Mouse (Mus musculus) olfactory bulb, adult 2 months (tissue): ENCODE data around the gene Hist1h2bj. TPM values are rescaled to one million over a fixed set of nuclear protein-coding genes. Genes with fewer than 3 reads are reported as not detected.

Experiments used
- H3K27ac ChIP-seq: fragments of 200-500 bp; 2 replicates; pipeline ENCODE4 v1.5.1; 2012; ENCODE audit warnings: low read depth, low read length; ENCODE audit not compliant: insufficient read depth
- H3K4me1 ChIP-seq: fragments of 200-500 bp; 2 replicates; pipeline ENCODE4 v1.6.1; 2012; ENCODE audit warnings: low read length; ENCODE audit not compliant: control insufficient read depth, insufficient read depth
- H3K4me3 ChIP-seq: fragments of 200-500 bp; 2 replicates; pipeline ENCODE4 v1.5.1; 2012; ENCODE audit warnings: mild to moderate bottlenecking, low read depth, low read length, moderate library complexity; ENCODE audit not compliant: insufficient read depth
- CTCF ChIP-seq: fragments of 200-500 bp; IDR thresholded peaks from 2 replicates; pipeline ENCODE4 v1.5.1; 2012; ENCODE audit warnings: low read depth, mild to moderate bottlenecking, low read length, moderate library complexity; ENCODE audit not compliant: insufficient read depth
- POLR2A ChIP-seq: fragments of 200-500 bp; IDR thresholded peaks from 2 replicates; pipeline ENCODE4 v1.6.1; 2012; ENCODE audit warnings: mild to moderate bottlenecking, low read depth, low read length, moderate library complexity; ENCODE audit not compliant: insufficient read depth
- WGBS: fragments of 180-500 bp; shearing (Covaris S2); methylation state at CpG from one replicate; pipeline ENCODE4 v1.1.7; 2018; 5-methylcytosine and 5-hydroxymethylcytosine counted together
- polyA plus RNA-seq: library from polyadenylated mRNA; stranded (reverse); fragments of >200 nt; gene quantifications from 2 replicates; pipeline ENCODE4 v1.2.4, GENCODE M21; 2012; ENCODE audit warnings: low replicate concordance; ENCODE audit not compliant: missing spikeins, insufficient read depth, insufficient read length

The Hist1h2bj gene
- polyA plus RNA-seq, 1 experiment: not detected

- TF ChIP-seq CTCF: no peak
- no peak for TF ChIP-seq POLR2A
- WGBS: 23% methylated on average over 6 of the region's 7 CpGs
- H3K4me1 ChIP-seq: peaks cover 13% of the 10 kb centered on the region
- no peak within 1 kb of the TSS for H3K27ac ChIP-seq
- no peak within 1 kb of the TSS for H3K4me3 ChIP-seq
Observed at GRCm38 (mm10) chr13:22009642-22010041, 33.4 kb upstream of the Hist1h2bj start, which contains the start of gene Prss16. TSS of gene Prss16 (minus strand) at chr13:22009742.

- WGBS: 26% methylated on average over 13 of the region's 13 CpGs
- no peak for TF ChIP-seq CTCF
- no peak for TF ChIP-seq POLR2A
- no peak overlapping the region for H3K4me3 ChIP-seq
- no peaks in the 10 kb centered on the region for H3K4me1 ChIP-seq
- no peak overlapping the region for H3K27ac ChIP-seq
Observed at GRCm38 (mm10) chr13:22013716-22014115, 29.3 kb upstream of the Hist1h2bj start.

GRCm38 (mm10) chr13:22014411-22014845 is 28.6 kb upstream of the Hist1h2bj start:
- Histone ChIP-seq H3K4me1 (no peaks in the 10 kb centered on the region), H3K4me3 (no peak overlapping the region), H3K27ac (no peak overlapping the region)
- no peak for TF ChIP-seq CTCF
- no peak for TF ChIP-seq POLR2A
- WGBS: 12% methylated on average over 17 of the region's 17 CpGs

GRCm38 (mm10) chr13:22015479-22016450 is 27.2 kb upstream of the Hist1h2bj start:
- Histone ChIP-seq H3K4me1 (no peaks in the 10 kb centered on the region), H3K27ac (no peak overlapping the region), H3K4me3 (no peak overlapping the region)
- TF ChIP-seq CTCF (no peak), POLR2A (no peak)
- 20% methylated on average over 27 of the region's 27 CpGs for WGBS

- Histone ChIP-seq H3K4me3 (no peak overlapping the region), H3K27ac (no peak overlapping the region), H3K4me1 (no peaks in the 10 kb centered on the region)
- no peak for TF ChIP-seq CTCF
- TF ChIP-seq POLR2A: no peak
- 6% methylated on average over 44 of the region's 44 CpGs for WGBS
Observed at GRCm38 (mm10) chr13:22019934-22020835, 22.8 kb upstream of the Hist1h2bj start.

GRCm38 (mm10) chr13:22020901-22021339 is 22.1 kb upstream of the Hist1h2bj start:
- 4% methylated on average over 8 of the region's 8 CpGs for whole genome bisulfite sequencing
- no peaks in the 10 kb centered on the region for H3K4me1 ChIP-seq
- no peak overlapping the region for H3K27ac ChIP-seq
- TF ChIP-seq POLR2A (no peak), CTCF (no peak)
- H3K4me3 ChIP-seq: no peak overlapping the region

- 2% methylated on average over 11 of the region's 11 CpGs for WGBS
- TF ChIP-seq POLR2A: no peak
- Histone ChIP-seq H3K27ac (no peak overlapping the region), H3K4me1 (peaks cover under 1% of the 10 kb centered on the region; the same call in 1 of the 2 replicates), H3K4me3 (no peak overlapping the region)
Observed at GRCm38 (mm10) chr13:22021581-22021980, 21.4 kb upstream of the Hist1h2bj start.

- 2% methylated on average over 9 of the region's 9 CpGs for WGBS
- H3K4me1 ChIP-seq: peaks cover 2% of the 10 kb centered on the region; the same call in 1 of the 2 replicates
- TF ChIP-seq CTCF: no peak
- no peak for TF ChIP-seq POLR2A
- H3K27ac ChIP-seq: no peak overlapping the region
- H3K4me3 ChIP-seq: no peak overlapping the region; the same call in 1 of the 2 replicates
Observed at GRCm38 (mm10) chr13:22022241-22022640, 20.8 kb upstream of the Hist1h2bj start.

GRCm38 (mm10) chr13:22026058-22027031 is 16.7 kb upstream of the Hist1h2bj start:
- no peak for TF ChIP-seq CTCF
- TF ChIP-seq POLR2A: no peak
- 7% methylated on average over 35 of the region's 35 CpGs for WGBS
- peaks cover 4% of the 10 kb centered on the region; the same call in 1 of the 2 replicates for H3K4me1 ChIP-seq
- H3K4me3 ChIP-seq: peak overlapping the region; percentile 29
- no peak overlapping the region for H3K27ac ChIP-seq
